Mouse (Mus musculus): ENCODE data around the gene Faah.

DNA sequence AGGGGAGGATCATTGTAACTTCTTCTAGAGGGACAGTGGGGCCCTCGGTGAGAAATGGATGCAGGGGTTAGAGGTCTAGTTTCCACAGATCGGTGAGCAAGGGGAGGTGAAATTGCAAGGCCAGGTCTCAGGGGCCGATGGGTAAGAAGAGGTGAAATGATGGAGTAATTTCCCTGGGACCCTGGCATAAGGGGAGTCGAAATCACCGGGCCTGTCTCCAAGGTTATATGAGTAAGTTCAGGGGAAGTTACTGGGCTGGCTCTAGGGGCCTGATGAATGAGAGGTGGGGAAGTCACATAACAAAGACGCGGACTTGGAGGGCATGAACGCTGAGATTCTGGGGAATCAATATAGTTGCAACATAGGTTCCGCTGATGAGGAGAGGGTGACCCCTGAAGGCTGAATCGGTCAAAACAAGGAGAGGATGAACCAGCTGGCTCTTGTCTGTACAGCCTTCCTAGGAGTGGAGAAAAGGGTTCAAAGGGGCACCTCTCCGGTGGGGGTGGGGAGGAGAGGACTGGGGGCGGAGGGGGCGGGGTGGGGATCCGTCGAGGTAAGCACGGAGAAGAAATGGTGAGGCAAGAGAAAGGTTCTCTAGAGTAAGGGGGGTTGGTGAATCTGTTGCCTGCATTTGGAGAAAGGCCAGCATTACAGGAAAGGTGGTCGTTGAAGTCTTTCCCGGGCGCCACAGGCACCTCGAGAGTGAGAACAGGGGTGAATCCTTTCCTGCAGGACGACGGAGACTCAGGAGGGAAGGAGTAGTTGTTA, 35.0 kb upstream of the Faah start:
- TF ChIP-seq GATA1 (IDR thresholded peaks at IDR 0.05; ENCODE audit: low read length) (no peak), TAL1 (IDR thresholded peaks at IDR 0.05; ENCODE audit: low read length) (no peak)
